Mouse (Mus musculus) leukemia stem cell, adult 10-12 weeks (primary cell): ENCODE results near the gene Lin52. TPM values are rescaled to one million over a fixed set of nuclear protein-coding genes. Genes with fewer than 3 reads are reported as not detected.

ENCODE experiments used
- polyA plus RNA-seq: library from polyadenylated mRNA; stranded (reverse); fragments of >175 nt; gene quantifications from 2 replicates; pipeline ENCODE4 v1.2.3, GENCODE M21; 2012; ENCODE audit warnings: low replicate concordance

Gene Lin52
- 0.36 and 1.0 TPM in 2 replicates for polyA plus RNA-seq

DNA sequence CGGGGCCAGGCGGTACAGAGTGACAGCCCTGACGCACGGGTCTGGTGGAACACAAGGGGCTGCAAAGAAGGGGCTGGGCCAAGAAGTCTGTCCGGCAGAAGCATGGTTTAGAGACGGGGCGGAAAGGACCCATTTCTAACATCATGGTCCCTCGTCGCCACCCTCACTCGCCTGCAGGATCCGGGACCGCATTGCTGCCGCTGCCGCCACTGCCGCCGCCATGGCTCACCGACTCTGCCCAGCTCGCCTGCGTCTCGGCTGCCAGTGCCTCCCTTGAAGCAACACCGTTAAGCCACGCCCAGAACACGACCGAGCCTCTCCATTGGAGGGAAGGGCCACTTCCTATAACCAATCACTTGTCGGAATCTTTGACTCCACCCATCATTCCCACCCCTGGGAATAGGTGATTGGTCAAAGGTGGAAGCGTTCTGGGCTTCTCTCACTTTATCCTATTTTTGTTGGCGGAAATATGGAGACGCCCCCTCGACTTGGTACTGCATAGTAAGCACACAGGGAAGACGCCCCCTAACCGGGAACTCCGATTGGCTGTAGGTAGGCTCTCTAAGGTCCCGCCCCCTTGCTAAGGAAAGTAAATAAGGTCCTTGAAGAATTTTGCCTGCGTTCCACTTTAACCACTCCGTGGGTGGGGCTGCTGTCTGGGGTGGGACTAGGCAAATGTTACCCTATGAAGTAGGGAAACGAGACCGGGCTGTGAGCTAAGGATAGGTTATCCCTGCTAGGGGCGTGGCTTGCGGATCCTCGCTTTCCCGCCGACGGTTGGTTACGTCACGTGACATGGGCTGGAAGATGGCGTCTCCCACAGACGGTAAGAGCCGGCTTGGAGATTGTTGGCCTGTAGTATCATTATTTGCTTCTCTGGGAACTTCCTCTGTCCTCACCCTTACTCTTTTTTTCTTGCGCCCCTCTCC lies at the start of gene Lin52, which contains the start of gene Aldh6a1:
TSS of gene Lin52 (plus strand) at position 705 of the 929 bp plus-strand sequence.
TSS of gene Aldh6a1 (minus strand) at position 287 of the 929 bp plus-strand sequence.

DNA sequence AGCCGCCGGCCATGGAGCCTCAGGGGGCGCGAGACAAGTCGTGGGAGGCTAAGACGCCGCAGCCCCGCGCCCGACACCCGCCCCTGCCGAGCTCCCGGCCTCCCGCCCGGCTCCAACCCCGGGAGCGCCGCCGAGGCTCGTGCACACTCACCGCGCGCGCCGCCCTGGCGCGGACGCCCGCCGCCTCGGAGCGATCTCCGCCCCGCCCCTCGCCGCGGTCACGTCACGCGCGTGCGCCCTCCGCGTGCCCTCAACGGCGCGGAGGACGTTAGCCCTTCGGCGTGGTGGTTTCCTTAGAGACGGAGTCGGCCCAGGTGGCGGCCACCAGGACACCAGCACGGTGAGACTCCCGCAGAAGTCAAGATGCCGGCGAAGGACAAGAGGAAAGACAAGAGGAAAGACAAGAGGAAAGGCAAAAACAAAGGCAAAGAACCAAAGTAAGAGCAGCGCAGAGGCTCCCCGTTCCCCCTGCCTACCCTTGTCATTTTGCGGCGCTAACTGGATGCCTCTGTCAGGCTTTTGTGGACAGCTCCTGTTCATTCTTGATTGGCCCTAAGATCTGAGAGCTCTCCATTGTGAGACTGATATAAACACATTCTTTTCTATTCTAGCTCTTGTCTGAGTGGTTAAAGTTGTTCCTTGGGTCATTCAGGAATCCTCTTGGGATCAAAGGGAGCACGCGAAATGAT lies 42.3 kb upstream of the Lin52 start, which contains the start of the genes Entpd5 and Bbof1:
TSS of gene Entpd5 (minus strand) at position 211 of the 689 bp plus-strand sequence.
TSS of gene Bbof1 (plus strand) at position 253 of the 689 bp plus-strand sequence.

DNA sequence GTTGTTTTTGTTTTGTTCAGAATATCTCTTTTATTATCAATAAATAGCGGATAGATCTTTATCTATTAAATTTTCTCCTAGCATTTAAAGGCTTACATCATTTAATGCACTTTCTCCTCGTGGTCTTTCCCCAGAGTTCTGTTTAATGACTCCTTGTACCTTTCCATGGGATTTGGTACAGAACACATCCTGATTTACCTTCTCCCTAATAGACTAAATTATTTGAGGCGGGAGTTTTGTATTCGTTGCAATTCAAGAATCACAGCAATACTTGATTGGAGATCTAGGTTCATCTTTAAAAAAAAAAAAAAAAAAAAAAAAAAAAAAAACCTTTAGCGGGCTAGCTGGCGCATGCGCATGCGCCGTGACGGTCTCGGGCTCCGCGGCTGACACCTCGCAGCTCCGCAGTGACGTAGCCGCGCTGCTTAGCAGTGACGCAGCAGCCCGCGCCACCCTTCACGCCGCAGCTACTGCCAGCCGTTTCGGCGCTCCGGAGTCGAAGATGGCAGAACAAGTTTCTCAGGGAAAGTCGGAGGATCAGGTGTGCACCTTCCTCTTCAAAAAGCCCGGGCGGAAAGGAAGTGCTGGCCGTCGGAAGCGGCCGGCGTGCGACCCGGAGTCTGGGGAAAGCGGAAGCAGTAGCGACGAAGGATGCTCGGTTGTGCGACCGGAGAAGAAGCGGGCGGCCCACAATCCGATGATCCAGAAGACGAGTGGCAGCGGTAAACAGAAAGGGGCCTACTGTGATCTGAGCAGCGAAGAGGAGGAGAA lies 34.2 kb upstream of the Lin52 start, which contains the start of gene Rnf113a2:
TSS of gene Rnf113a2 (plus strand) at position 363 of the 771 bp plus-strand sequence.

DNA sequence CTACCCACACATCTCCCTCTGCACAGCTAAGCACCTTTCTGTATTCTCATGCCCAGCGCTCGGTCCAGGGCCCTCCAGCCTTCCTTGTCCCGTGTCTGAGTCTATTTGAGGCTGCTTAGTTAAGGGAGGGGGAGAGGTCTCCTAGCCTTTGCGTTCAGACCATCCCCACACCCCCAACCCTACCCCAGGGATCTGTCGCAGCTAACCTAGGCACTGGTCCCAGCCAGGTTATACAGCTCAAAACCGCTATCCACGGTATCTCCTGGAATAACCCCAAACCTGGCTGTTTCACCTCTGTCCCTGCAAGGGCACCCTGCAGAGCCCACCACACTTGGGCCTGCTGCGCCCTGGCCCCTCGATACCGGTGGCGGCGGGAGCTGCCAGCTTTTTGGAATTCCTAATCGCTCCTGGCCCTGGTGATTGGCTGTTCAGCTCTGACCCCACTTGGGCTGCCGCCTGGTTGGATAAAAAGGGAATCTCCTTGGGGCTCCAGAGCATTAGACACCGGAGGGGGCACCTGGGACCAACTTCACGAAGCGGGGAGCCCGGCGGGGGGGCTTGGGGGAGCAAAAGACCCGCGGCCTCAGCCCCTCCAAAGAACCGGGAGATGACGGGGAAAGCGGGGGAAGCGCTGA lies 118.2 kb downstream of the Lin52 start, which contains the start of gene Vsx2:
TSS of gene Vsx2 (plus strand) at position 427 of the 635 bp plus-strand sequence.

Other genes with a start within 250 kb of the Lin52 start
- 52.1 and 104 TPM in 2 replicates for gene Elmsan1, start 232.5 kb upstream of the Lin52 start, polyA plus RNA-seq
- gene Ptgr2, start 166.2 kb upstream of the Lin52 start, polyA plus RNA-seq: 1.2 and 1.5 TPM in 2 replicates
- 2.0 and 2.6 TPM in 2 replicates for gene Zfp410, start 134.6 kb upstream of the Lin52 start, polyA plus RNA-seq
- 4.8 and 9.2 TPM in 2 replicates for gene Coq6, start 89.8 kb upstream of the Lin52 start, polyA plus RNA-seq
- gene Fam161b, start 89.6 kb upstream of the Lin52 start, polyA plus RNA-seq: 0.49 TPM in 1 of 2 replicates, not detected in the other
- 1.9 and 3.7 TPM in 2 replicates for gene Entpd5, start 42.4 kb upstream of the Lin52 start, polyA plus RNA-seq
- gene Bbof1, start 42.4 kb upstream of the Lin52 start, polyA plus RNA-seq: 0.41 and 0.51 TPM in 2 replicates
- 9.1 and 17.8 TPM in 2 replicates for gene Rnf113a2, start 34.2 kb upstream of the Lin52 start, polyA plus RNA-seq
- gene Aldh6a1, start 418 bp upstream of the Lin52 start, polyA plus RNA-seq: 0.42 and 4.0 TPM in 2 replicates
- not detected in 2 replicates for gene Vsx2, start 118.3 kb downstream of the Lin52 start, polyA plus RNA-seq
- 3.3 and 3.4 TPM in 2 replicates for gene Abcd4, start 166.0 kb downstream of the Lin52 start, polyA plus RNA-seq
- not detected in 2 replicates for gene Vrtn, start 189.6 kb downstream of the Lin52 start, polyA plus RNA-seq
- gene Syndig1l, start 247.4 kb downstream of the Lin52 start, polyA plus RNA-seq: 0.14 and 2.6 TPM in 2 replicates